Mouse (Mus musculus) heart, postnatal 0 days (tissue): ENCODE results near the gene Rbbp5.

Experiments
- CTCF ChIP-seq: IDR thresholded peaks from 2 replicates; pipeline ENCODE4 v1.5.1; 2016; ENCODE audit warnings: antibody characterized with exemption, control low read depth, low read depth
- EP300 ChIP-seq: IDR thresholded peaks from 2 replicates; pipeline ENCODE4 v1.6.1; 2016; ENCODE audit warnings: antibody characterized with exemption, low read depth

DNA sequence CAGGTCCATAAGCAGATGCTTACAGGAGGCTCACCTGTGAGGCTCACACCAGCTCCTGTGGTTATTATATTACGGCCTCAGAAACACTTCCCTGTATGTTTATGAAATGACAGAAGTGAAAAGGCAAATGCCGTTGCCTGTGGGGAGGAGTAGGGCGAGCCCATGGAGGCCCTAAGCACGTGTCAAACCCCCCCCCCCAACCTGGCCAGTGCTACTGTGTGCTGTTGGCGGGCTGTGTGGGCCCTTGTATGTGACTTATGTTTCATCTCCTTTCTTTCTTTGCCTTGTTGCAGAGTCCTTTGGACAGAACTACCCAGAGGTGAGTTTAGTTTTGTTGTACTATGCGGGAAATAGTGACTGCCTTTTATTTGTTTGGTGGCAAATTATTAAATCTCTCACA, 6.6 kb downstream of the Rbbp5 start:
- TF ChIP-seq EP300 (no peak), CTCF (no peak)
